Mouse (Mus musculus) lung, adult 2 months (tissue): Measurements from ENCODE around the gene Atg10. TPM values are rescaled to one million over a fixed set of nuclear protein-coding genes. Genes with fewer than 3 reads are reported as not detected.

ENCODE experiments used
- DNase-seq: peaks from one replicate; pipeline ENCODE4 v3.0.0; 2022
- H3K4me1 ChIP-seq: fragments of 200-500 bp; 2 replicates; pipeline ENCODE4 v1.6.1; 2011; ENCODE audit warnings: low read length; ENCODE audit not compliant: control insufficient read depth, insufficient read depth
- H3K4me3 ChIP-seq: fragments of 200-500 bp; replicated peaks from 2 replicates; pipeline ENCODE3; 2011; ENCODE audit warnings: low read depth, mild to moderate bottlenecking, control low read depth, low read length; ENCODE audit errors: extremely low read depth
- CTCF ChIP-seq: fragments of 200-500 bp; IDR thresholded peaks from 2 replicates; pipeline ENCODE4 v1.5.1; 2011; ENCODE audit warnings: mild to moderate bottlenecking, low read length, control low read depth; ENCODE audit not compliant: insufficient read depth
- POLR2A ChIP-seq: fragments of 200-500 bp; IDR thresholded peaks from 2 replicates; pipeline ENCODE4 v1.6.1; 2011; ENCODE audit warnings: low read depth, mild to moderate bottlenecking, control low read depth, low read length, borderline replicate concordance; ENCODE audit errors: extremely low read depth
- WGBS: fragments of 180-500 bp; shearing (Covaris S2); methylation state at CpG from one replicate; pipeline ENCODE4 v1.1.7; 2018; 5-methylcytosine and 5-hydroxymethylcytosine counted together
- polyA plus RNA-seq: library from polyadenylated mRNA; depleted of rRNA; stranded (reverse); fragments of >200 nt; gene quantifications from 2 replicates; pipeline ENCODE4 v1.2.3, GENCODE M21; 2012

The Atg10 gene
- polyA plus RNA-seq, 1 experiment = 2.8 TPM

DNA sequence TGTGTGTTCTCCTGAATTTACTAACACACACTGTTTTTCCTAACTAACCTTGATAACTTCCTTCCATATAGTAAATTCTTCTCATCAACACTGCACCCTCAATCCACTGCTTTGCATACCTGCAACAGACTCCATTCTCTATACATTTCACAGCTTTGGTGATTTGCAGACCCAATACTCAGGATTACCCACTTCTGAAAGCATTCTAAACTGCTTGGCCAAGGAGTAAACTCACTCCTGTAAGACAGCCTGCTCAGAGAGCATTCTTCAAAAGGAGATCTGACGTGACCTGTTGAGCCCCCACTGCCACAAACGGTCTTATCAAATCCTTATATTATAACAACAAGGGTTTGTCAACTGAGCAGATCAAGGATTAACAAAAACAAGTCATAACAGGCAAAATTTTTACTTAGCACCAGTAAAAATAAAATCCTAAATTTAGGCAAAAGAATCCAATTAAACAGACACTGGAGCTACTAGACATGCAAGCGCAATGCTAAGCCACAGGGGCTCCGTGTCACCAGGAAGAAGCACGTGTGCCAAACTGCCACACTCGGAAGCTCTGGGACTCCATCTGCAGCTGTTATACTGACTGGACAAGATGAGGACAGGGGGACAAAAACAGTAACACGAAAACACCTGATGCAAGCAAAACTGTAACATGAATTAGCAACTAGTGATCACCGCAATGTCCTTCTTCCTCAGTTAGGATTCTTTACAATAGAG lies 44.4 kb downstream of the Atg10 start:
- H3K4me3 ChIP-seq = no peak overlapping the region
- 69% methylated on average over 8 of the region's 8 CpGs for WGBS
- TF ChIP-seq POLR2A (no peak), CTCF (no peak)
- DNase-seq = no peak
- H3K4me1 ChIP-seq = no peaks in the 10 kb centered on the region

DNA sequence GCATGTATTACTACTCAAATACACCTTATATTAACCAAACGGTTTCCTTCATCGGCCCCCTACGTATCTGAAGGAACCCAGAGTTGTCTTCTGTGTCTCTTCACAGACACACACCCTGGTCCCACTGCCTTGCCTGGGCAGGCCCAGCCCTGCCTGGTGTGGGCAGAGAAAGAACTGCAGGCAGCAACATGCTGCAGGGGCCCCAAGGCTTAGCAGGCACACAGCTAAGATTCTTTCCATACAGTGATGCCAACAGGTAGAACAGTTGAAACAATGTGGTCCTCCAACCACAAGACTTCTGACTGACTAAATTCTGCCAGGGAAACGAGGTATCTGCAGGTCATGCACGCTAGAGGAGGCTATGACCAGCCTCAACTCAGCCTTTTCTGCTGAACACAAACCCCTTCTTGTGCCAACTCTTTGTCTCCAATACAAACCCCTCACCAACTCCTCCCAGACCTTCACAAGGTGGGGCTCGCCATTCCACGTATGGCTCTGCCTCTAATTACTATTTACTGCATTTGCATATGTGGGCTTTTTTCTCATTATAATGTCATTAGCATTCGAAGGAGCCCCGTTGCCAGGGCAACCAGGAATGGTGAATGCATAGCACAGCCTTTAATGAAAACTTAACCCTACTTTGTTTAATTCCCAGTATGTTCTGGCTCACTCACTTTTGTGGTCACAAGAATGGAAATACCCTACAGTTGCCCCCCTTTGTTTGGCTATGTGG lies 45.2 kb downstream of the Atg10 start:
- no peak overlapping the region for H3K4me3 ChIP-seq
- no peak for TF ChIP-seq CTCF
- no peak for TF ChIP-seq POLR2A
- WGBS = 79% methylated on average over 9 of the region's 9 CpGs
- H3K4me1 ChIP-seq = no peaks in the 10 kb centered on the region
- no peak for DNase-seq

DNA sequence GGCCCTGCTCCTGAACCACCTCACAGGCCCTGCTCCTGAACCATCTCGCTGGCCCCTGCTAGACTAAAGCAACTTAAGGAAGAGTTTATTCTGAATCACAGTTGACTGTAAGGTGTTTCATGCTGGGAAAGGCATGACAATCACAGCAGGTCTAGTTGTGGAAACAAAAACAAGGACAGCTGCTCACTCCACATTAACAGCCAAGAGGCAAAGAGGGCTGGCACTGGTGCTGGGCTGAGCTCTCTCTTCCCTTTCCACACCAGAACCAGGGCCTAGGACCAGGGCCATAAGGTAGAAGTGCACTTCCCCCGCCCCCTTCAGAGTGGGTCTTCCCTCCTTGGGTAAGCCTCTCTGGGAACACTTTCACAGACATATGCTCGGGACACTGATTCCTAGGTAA lies 48.4 kb downstream of the Atg10 start:
- TF ChIP-seq POLR2A (no peak), CTCF (no peak)
- Histone ChIP-seq H3K4me1 (no peaks in the 10 kb centered on the region), H3K4me3 (no peak overlapping the region)
- DNase-seq = no peak
- WGBS = 88% methylated on average over 3 of the region's 3 CpGs

DNA sequence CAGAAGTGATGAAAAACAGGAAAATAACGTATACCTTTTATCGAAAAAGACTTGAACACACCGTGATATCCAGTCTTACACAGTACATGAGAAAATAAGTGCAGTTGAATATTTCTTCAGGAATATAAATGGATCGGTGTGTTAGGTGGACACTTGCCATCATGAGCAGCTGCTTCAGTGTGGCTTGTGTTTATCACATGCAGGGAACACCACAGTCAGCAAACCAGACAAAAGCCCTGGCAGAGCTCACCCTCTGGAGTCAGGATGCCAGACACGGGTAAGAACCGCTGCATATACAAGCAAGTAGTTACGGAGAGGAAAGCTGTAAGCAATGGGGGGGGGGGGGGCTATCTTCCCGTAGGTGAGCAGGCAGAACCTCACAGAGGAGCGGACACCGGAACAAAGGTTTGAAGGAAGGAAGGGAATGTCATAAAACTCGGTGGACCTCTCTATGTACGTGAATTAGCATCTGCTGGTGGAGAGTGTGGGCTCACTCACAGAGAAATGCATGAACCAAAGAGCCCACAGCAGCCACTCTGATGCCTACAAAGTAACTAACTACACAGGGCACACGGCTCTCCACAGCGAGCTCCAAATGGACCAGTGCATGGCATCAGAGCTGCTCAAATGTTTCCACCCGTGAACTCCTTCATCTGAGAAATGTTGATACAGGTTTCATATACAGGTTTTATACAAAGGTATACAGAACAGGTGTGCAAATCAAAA lies 51.8 kb downstream of the Atg10 start:
- WGBS = 76% methylated on average over 15 of the region's 15 CpGs
- TF ChIP-seq CTCF = no peak
- no peak for TF ChIP-seq POLR2A
- Histone ChIP-seq H3K4me1 (no peaks in the 10 kb centered on the region; the same call in 1 of the 2 replicates), H3K4me3 (no peak overlapping the region)
- no peak for DNase-seq

DNA sequence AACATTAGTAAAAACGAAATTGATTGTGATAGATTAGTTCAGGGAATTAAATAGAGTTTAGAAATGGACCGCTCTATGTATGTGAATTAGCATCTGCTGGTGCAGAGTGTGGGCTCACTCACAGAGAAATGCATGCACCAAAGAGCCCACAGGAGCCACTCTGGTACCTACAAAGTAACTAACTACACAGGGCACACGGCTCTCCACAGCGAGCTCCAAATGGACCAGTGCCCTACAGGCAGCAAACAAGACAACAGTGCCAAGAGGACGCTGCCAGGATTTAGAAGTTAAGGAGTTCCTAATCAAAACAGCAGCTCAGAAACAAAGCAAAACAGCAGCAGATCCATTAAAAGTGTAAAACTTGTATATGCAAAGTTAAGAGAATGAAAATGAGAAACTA lies 52.6 kb downstream of the Atg10 start:
- Histone ChIP-seq H3K4me1 (no peaks in the 10 kb centered on the region; the same call in 1 of the 2 replicates), H3K4me3 (no peak overlapping the region)
- no peak for DNase-seq
- TF ChIP-seq POLR2A (no peak), CTCF (no peak)
- WGBS = 75% methylated on average over 5 of the region's 5 CpGs

DNA sequence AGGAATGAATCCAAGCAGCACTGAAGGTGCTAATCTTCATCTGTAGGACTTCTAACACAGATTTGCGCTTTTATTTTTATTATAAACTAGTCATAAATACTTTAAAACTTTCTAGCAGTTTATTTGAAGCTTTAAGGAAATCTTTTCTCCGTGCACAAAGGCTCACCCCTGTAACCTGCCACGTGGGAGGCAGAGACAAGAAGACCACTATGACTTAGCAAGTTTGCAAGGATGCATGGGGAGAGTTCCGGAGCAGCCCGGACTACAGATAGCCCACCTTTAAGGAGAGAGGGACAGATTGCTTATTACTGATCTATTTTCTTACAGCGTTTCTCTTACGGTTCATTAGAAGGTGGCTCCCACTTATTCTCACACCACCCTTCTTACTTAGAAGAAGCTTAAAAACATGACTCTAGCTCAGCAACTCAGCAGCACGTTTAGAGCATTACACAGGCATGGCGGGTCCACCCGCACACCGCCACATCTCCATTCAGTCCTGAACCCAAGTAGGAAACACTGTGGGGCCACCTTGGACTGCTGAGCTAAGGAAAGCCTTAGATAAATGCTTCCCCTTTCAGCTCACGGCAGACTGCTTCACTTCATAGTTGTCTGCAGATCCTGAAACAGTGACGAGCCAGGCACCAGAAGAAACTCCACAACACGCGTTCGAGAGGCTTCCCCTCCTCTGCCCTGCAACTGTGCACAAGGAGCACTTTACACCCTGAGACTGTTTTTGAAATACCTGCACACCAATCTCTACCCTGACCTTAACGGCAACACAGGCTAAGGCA lies 54.0 kb downstream of the Atg10 start:
- Histone ChIP-seq H3K4me3 (no peak overlapping the region), H3K4me1 (peaks cover 3% of the 10 kb centered on the region)
- no peak for TF ChIP-seq POLR2A
- TF ChIP-seq CTCF = no peak
- no peak for DNase-seq
- 67% methylated on average over 17 of the region's 17 CpGs for WGBS

DNA sequence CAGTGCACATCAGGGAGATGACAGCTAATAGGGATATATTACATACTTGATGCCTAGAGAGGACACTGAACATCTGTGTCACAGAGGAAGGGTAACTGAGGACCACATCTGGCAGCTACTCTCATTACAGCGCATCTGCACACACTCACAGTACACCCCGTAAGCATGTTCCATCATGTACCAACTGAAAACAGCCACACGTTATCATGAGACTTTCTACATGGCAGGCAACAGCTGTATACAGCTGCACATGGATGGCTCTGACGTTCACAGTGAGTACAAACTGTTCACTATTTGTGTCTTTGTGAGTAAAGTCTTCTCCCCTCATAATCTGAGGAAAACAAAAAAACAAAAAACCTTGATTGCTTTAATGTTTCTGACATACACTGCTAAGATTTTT lies 55.3 kb downstream of the Atg10 start:
- Histone ChIP-seq H3K4me1 (peaks cover 3% of the 10 kb centered on the region), H3K4me3 (no peak overlapping the region)
- DNase-seq = no peak
- no peak for TF ChIP-seq POLR2A
- 73% methylated on average over 4 of the region's 4 CpGs for WGBS

DNA sequence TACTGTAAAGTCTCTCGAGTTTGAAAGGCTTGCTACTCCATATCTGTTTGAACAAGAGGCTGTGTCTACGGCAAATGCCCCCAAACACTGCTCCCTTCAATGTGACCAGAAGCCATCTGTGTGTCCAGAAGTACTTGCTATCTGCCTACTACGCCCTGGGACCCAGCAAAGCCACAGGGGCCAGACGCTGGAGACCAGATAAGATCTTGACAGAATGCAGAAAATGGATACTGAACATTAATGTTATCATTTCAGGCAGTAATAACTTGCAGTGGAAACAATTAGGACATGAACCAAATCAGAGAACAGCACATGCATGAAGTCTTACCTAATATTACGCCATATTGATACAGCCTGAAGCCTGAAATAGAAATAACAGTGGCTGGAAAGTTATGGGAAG lies 56.2 kb downstream of the Atg10 start:
- TF ChIP-seq POLR2A (no peak), CTCF (no peak)
- WGBS = 86% methylated on average over 5 of the region's 5 CpGs
- no peak for DNase-seq
- H3K4me3 ChIP-seq = no peak overlapping the region
- H3K4me1 ChIP-seq = peaks cover 3% of the 10 kb centered on the region

DNA sequence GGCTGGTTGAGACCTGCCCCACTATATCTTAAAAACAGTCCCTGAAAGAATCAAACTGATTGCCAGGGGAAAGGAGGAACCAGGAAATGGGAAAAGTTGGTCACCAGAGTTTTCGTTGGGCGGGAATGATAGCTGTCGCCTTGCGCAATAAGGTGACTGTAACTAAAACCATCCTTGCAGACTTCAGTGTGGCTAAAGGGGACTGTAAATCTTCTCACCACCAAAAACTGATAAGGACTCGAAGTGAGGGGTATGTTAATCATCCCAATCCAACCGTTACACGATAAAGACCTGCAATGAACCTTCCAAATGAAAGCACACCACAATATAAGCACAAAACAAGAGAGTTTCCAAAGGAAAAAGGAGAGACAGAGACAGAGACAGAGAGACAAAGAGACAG lies 57.5 kb downstream of the Atg10 start:
- no peak for DNase-seq
- Histone ChIP-seq H3K4me3 (no peak overlapping the region), H3K4me1 (peaks cover 3% of the 10 kb centered on the region)
- no peak for TF ChIP-seq CTCF
- WGBS = 71% methylated on average over 7 of the region's 7 CpGs
